Mouse (Mus musculus) limb, embryonic 12.5 days (tissue): ENCODE measurements around the gene Borcs5. TPM values are rescaled to one million over a fixed set of nuclear protein-coding genes. Genes with fewer than 3 reads are reported as not detected.
"Not testable (repeated sequence)": the region's sequence is repeated elsewhere in the genome, so short reads cannot be mapped to it uniquely, and the experiment has no call there.

Experiments
- ATAC-seq: fragments of 200-750 bp; cut with Nextera tagmentation; 2 replicates; pipeline ENCODE4 v1.8.0; 2017; ENCODE audit warnings: low read depth, moderate TSS enrichment; ENCODE audit not compliant: insufficient number of reproducible peaks, insufficient read depth, low FRiP score, low TSS enrichment
- H3K27ac ChIP-seq: fragments of 300-500 bp; sonication (generic); 2 replicates; pipeline ENCODE4 v1.5.1; 2016; ENCODE audit warnings: mild to moderate bottlenecking, moderate library complexity
- H3K27me3 ChIP-seq: fragments of 300-500 bp; sonication (generic); 2 replicates; pipeline ENCODE4 v1.6.1; 2016; ENCODE audit warnings: mild to moderate bottlenecking, moderate library complexity
- H3K36me3 ChIP-seq: fragments of 300-500 bp; sonication (generic); 2 replicates; pipeline ENCODE4 v1.6.1; 2016; ENCODE audit warnings: mild to moderate bottlenecking, moderate library complexity
- H3K4me1 ChIP-seq: fragments of 300-500 bp; sonication (generic); replicated peaks from 2 replicates; pipeline ENCODE4 v1.6.1; 2016
- H3K4me2 ChIP-seq: fragments of 300-500 bp; sonication (generic); 2 replicates; pipeline ENCODE4 v1.6.1; 2016; ENCODE audit warnings: mild to moderate bottlenecking, moderate library complexity
- H3K4me3 ChIP-seq: fragments of 300-500 bp; sonication (generic); replicated peaks from 2 replicates; pipeline ENCODE4 v1.5.1; 2016; ENCODE audit warnings: mild to moderate bottlenecking
- H3K9ac ChIP-seq: fragments of 300-500 bp; sonication (generic); replicated peaks from 2 replicates; pipeline ENCODE4 v1.6.1; 2016; ENCODE audit warnings: mild to moderate bottlenecking, moderate library complexity
- H3K9me3 ChIP-seq: fragments of 300-500 bp; sonication (generic); 2 replicates; pipeline ENCODE4 v1.6.1; 2016; ENCODE audit warnings: mild to moderate bottlenecking, moderate library complexity
- WGBS: fragments of 180-500 bp; shearing (Covaris S2); methylation state at CpG from one replicate; pipeline ENCODE4 v1.1.7; 2016; 5-methylcytosine and 5-hydroxymethylcytosine counted together
- polyA plus RNA-seq: library from polyadenylated mRNA; unstranded; fragments of >200 nt; fragmentation: Nextera tagmentation; extraction: Ambion mirVana; gene quantifications from 2 replicates; pipeline ENCODE4 v1.2.1, GENCODE M21; 2016

Borcs5 gene
- polyA plus RNA-seq, 1 experiment from 2014 or later, result 22.4 TPM

GRCm38 (mm10) chr6:134647621-134648020, 8.3 kb downstream of the Borcs5 start:
- ATAC-seq, result no peak

GRCm38 (mm10) chr6:134648356-134648755, 9.0 kb downstream of the Borcs5 start:
- H3K36me3 ChIP-seq, result 0 out of 2 replicates have a peak, but pooled peaks cover 3% of the 10 kb centered on the region
- ATAC-seq, result no peak
- peaks cover 6% of the 10 kb centered on the region; the same call in 1 of the 2 replicates for H3K4me1 ChIP-seq
- WGBS, result 79% methylated on average over 5 of the region's 5 CpGs
- H3K4me3 ChIP-seq, result no peak overlapping the region
- no peaks in the 10 kb centered on the region for H3K9me3 ChIP-seq
- H3K4me2 ChIP-seq, result no peak overlapping the region
- no peak overlapping the region for H3K9ac ChIP-seq
- H3K27me3 ChIP-seq, result no peaks in the 10 kb centered on the region
- no peak overlapping the region for H3K27ac ChIP-seq

More at GRCm38 (mm10) chr6:134647621-134648020, 8.3 kb downstream of the Borcs5 start:
- Histone ChIP-seq H3K9me3 (no peaks in the 10 kb centered on the region), H3K27ac (no peak overlapping the region), H3K36me3 (0 out of 2 replicates have a peak, but pooled peaks cover 3% of the 10 kb centered on the region), H3K4me1 (peaks cover 6% of the 10 kb centered on the region; the same call in 1 of the 2 replicates), H3K9ac (no peak overlapping the region), H3K27me3 (no peaks in the 10 kb centered on the region), H3K4me2 (no peak overlapping the region), H3K4me3 (no peak overlapping the region)
- WGBS, result 38% methylated on average over 5 of the region's 5 CpGs

- H3K4me3 ChIP-seq, result no peak overlapping the region
- no peaks in the 10 kb centered on the region for H3K27me3 ChIP-seq
- no peaks in the 10 kb centered on the region for H3K36me3 ChIP-seq
- H3K9me3 ChIP-seq, result no peaks in the 10 kb centered on the region
- H3K4me2 ChIP-seq, result no peak overlapping the region
- H3K4me1 ChIP-seq, result no peaks in the 10 kb centered on the region
- 66% methylated on average over 4 of the region's 4 CpGs for WGBS
- H3K27ac ChIP-seq, result 0 out of 2 replicates have a peak overlapping the region, but pooled peaks have one; percentile 42
- no peak for ATAC-seq
- H3K9ac ChIP-seq, result no peak overlapping the region
Observed at GRCm38 (mm10) chr6:134656527-134656926, 17.2 kb downstream of the Borcs5 start.

- no peaks in the 10 kb centered on the region for H3K4me1 ChIP-seq
- H3K9me3 ChIP-seq, result no peaks in the 10 kb centered on the region
- no peak overlapping the region for H3K9ac ChIP-seq
- no peaks in the 10 kb centered on the region for H3K27me3 ChIP-seq
- 22% methylated on average over 9 of the region's 9 CpGs for WGBS
- no peak overlapping the region for H3K27ac ChIP-seq
- H3K4me2 ChIP-seq, result no peak overlapping the region
- H3K4me3 ChIP-seq, result no peak overlapping the region
- no peaks in the 10 kb centered on the region for H3K36me3 ChIP-seq
- ATAC-seq, result peak; percentile 83
Observed at GRCm38 (mm10) chr6:134659108-134659958, 20.0 kb downstream of the Borcs5 start.

- H3K27me3 ChIP-seq, result no peaks in the 10 kb centered on the region
Observed at GRCm38 (mm10) chr6:134660714-134661406, 21.6 kb downstream of the Borcs5 start.

GRCm38 (mm10) chr6:134664573-134664972, 25.3 kb downstream of the Borcs5 start:
- H3K4me1 ChIP-seq, result no peaks in the 10 kb centered on the region
- no peaks in the 10 kb centered on the region for H3K27me3 ChIP-seq
- no peak overlapping the region for H3K27ac ChIP-seq
- no peaks in the 10 kb centered on the region for H3K9me3 ChIP-seq
- 81% methylated on average over 5 of the region's 5 CpGs for WGBS
- no peak for ATAC-seq
- no peak overlapping the region for H3K4me2 ChIP-seq
- H3K9ac ChIP-seq, result no peak overlapping the region
- H3K4me3 ChIP-seq, result no peak overlapping the region
- H3K36me3 ChIP-seq, result no peaks in the 10 kb centered on the region

More at GRCm38 (mm10) chr6:134660714-134661406, 21.6 kb downstream of the Borcs5 start:
- H3K9me3 ChIP-seq, result no peaks in the 10 kb centered on the region
- no peak overlapping the region for H3K27ac ChIP-seq
- no peaks in the 10 kb centered on the region for H3K36me3 ChIP-seq
- H3K4me2 ChIP-seq, result no peak overlapping the region
- H3K4me3 ChIP-seq, result no peak overlapping the region
- H3K9ac ChIP-seq, result no peak overlapping the region
- ATAC-seq, result no peak
- WGBS, result 81% methylated on average over 8 of the region's 8 CpGs
- no peaks in the 10 kb centered on the region for H3K4me1 ChIP-seq

- Histone ChIP-seq H3K27me3 (no peaks in the 10 kb centered on the region), H3K9ac (no peak overlapping the region), H3K36me3 (no peaks in the 10 kb centered on the region), H3K4me3 (no peak overlapping the region), H3K9me3 (no peaks in the 10 kb centered on the region), H3K4me1 (no peaks in the 10 kb centered on the region), H3K4me2 (no peak overlapping the region), H3K27ac (no peak overlapping the region)
- 86% methylated on average over 9 of the region's 9 CpGs for WGBS
- ATAC-seq, result no peak
Observed at GRCm38 (mm10) chr6:134665817-134666216, 26.5 kb downstream of the Borcs5 start.

GRCm38 (mm10) chr6:134668519-134668918, 29.2 kb downstream of the Borcs5 start:
- Histone ChIP-seq H3K4me1 (no peaks in the 10 kb centered on the region), H3K36me3 (no peaks in the 10 kb centered on the region), H3K9me3 (no peaks in the 10 kb centered on the region), H3K27me3 (no peaks in the 10 kb centered on the region), H3K4me2 (no peak overlapping the region), H3K9ac (no peak overlapping the region), H3K4me3 (no peak overlapping the region), H3K27ac (no peak overlapping the region)
- WGBS, result 72% methylated on average over 2 of the region's 2 CpGs
- ATAC-seq, result no peak

- Histone ChIP-seq H3K36me3 (no peaks in the 10 kb centered on the region), H3K9ac (no peak overlapping the region), H3K4me3 (no peak overlapping the region), H3K27me3 (no peaks in the 10 kb centered on the region), H3K9me3 (no peaks in the 10 kb centered on the region), H3K27ac (no peak overlapping the region), H3K4me1 (no peaks in the 10 kb centered on the region), H3K4me2 (no peak overlapping the region)
- ATAC-seq, result no peak
- 76% methylated on average over 6 of the region's 6 CpGs for WGBS
Observed at GRCm38 (mm10) chr6:134669179-134669865, 30.0 kb downstream of the Borcs5 start.

GRCm38 (mm10) chr6:134670881-134671411, 31.6 kb downstream of the Borcs5 start:
- Histone ChIP-seq H3K36me3 (no peaks in the 10 kb centered on the region), H3K27me3 (no peaks in the 10 kb centered on the region), H3K27ac (no peak overlapping the region), H3K4me3 (no peak overlapping the region), H3K9ac (no peak overlapping the region), H3K4me2 (no peak overlapping the region), H3K9me3 (no peaks in the 10 kb centered on the region), H3K4me1 (peaks cover 5% of the 10 kb centered on the region)
- no peak for ATAC-seq
- 79% methylated on average over 4 of the region's 4 CpGs for WGBS

GRCm38 (mm10) chr6:134673712-134674111, 34.4 kb downstream of the Borcs5 start:
- not testable (repeated sequence) for H3K9me3 ChIP-seq, H3K27ac ChIP-seq, ATAC-seq, H3K9ac ChIP-seq, H3K36me3 ChIP-seq, H3K4me3 ChIP-seq, H3K27me3 ChIP-seq, H3K4me2 ChIP-seq, H3K4me1 ChIP-seq
- 83% methylated on average over 8 of the region's 8 CpGs for WGBS
